Mouse (Mus musculus) embryonic facial prominence, embryonic 11.5 days (tissue): Measurements from ENCODE around the gene Gm11627. TPM values are rescaled to one million over a fixed set of nuclear protein-coding genes. Genes with fewer than 3 reads are reported as not detected.
A peak's percentile ranks its signal among the peaks of the same experiment; 100 is the strongest.

Source experiments
- ATAC-seq: fragments of 200-750 bp; cut with Nextera tagmentation; replicated peaks from 2 replicates; pipeline ENCODE4 v1.8.0; 2017; ENCODE audit warnings: low read depth; ENCODE audit not compliant: insufficient number of reproducible peaks, low FRiP score, low TSS enrichment
- DNase-seq: peaks from one replicate; pipeline ENCODE4 v3.0.0-alpha.2; 2015; ENCODE audit warnings: low spot score
- H3K27ac ChIP-seq: fragments of 300-500 bp; sonication (generic); replicated peaks from 2 replicates; pipeline ENCODE4 v1.5.1; 2014; ENCODE audit warnings: mild to moderate bottlenecking, low read depth, low read length, control low read depth
- H3K27me3 ChIP-seq: fragments of 300-500 bp; sonication (generic); 2 replicates; pipeline ENCODE4 v1.6.1; 2014; ENCODE audit warnings: mild to moderate bottlenecking, low read length, moderate library complexity, mixed read lengths; ENCODE audit not compliant: control insufficient read depth, insufficient read depth
- H3K36me3 ChIP-seq: fragments of 300-500 bp; sonication (generic); replicated peaks from 2 replicates; pipeline ENCODE4 v1.6.1; 2014; ENCODE audit warnings: low read depth, mild to moderate bottlenecking, low read length, moderate library complexity, mixed read lengths; ENCODE audit not compliant: control insufficient read depth, insufficient read depth
- H3K4me1 ChIP-seq: fragments of 300-500 bp; sonication (generic); 2 replicates; pipeline ENCODE4 v1.6.1; 2014; ENCODE audit warnings: low read length, mixed read lengths; ENCODE audit not compliant: control insufficient read depth, insufficient read depth
- H3K4me2 ChIP-seq: fragments of 300-500 bp; sonication (generic); 2 replicates; pipeline ENCODE4 v1.6.1; 2014; ENCODE audit warnings: low read depth, mild to moderate bottlenecking, control low read depth, low read length, moderate library complexity
- H3K4me3 ChIP-seq: fragments of 300-500 bp; sonication (generic); 2 replicates; pipeline ENCODE4 v1.5.1; 2014; ENCODE audit warnings: low read depth, low read length, control low read depth
- H3K9ac ChIP-seq: fragments of 300-500 bp; sonication (generic); replicated peaks from 2 replicates; pipeline ENCODE4 v1.6.1; 2014; ENCODE audit warnings: mild to moderate bottlenecking, control low read depth, low read length
- H3K9me3 ChIP-seq: fragments of 300-500 bp; sonication (generic); replicated peaks from 2 replicates; pipeline ENCODE4 v1.6.1; 2016; ENCODE audit warnings: mild to moderate bottlenecking, low read length, inconsistent platforms, mixed read lengths; ENCODE audit not compliant: control insufficient read depth
- WGBS: fragments of 180-500 bp; shearing (Covaris S2); extraction: QIAGEN DNeasy Blood & Tissue Kit; methylation state at CpG from one replicate; pipeline ENCODE4 v1.1.7; 2014; 5-methylcytosine and 5-hydroxymethylcytosine counted together
- polyA plus RNA-seq: library from polyadenylated mRNA; unstranded; fragments of >200 nt; fragmentation: Nextera tagmentation; extraction: Ambion mirVana; gene quantifications from 2 replicates; pipeline ENCODE4 v1.2.1, GENCODE M21; 2014

The Gm11627 gene
- polyA plus RNA-seq, 1 experiment from 2014 or later, result 10.6 TPM

- no peaks in the 10 kb centered on the region for H3K27me3 ChIP-seq
- H3K4me3 ChIP-seq, result no peak overlapping the region
- no peak overlapping the region for H3K27ac ChIP-seq
- DNase-seq (no peak), ATAC-seq (no peak)
- H3K36me3 ChIP-seq, result no peaks in the 10 kb centered on the region
- WGBS, result 76% methylated on average over 3 of the region's 3 CpGs
- no peaks in the 10 kb centered on the region for H3K9me3 ChIP-seq
- no peak overlapping the region for H3K9ac ChIP-seq
- H3K4me1 ChIP-seq, result peaks cover 4% of the 10 kb centered on the region
- no peak overlapping the region for H3K4me2 ChIP-seq
Measured at GRCm38 (mm10) chr11:102587554-102587953, 8.3 kb upstream of the Gm11627 start.

- no peak for DNase-seq
- no peaks in the 10 kb centered on the region for H3K27me3 ChIP-seq
- H3K27ac ChIP-seq, result no peak overlapping the region
- ATAC-seq, result no peak
- H3K4me1 ChIP-seq, result peaks cover 7% of the 10 kb centered on the region
- no peak overlapping the region for H3K4me3 ChIP-seq
- no peak overlapping the region for H3K9ac ChIP-seq
- WGBS, result 91% methylated on average over 4 of the region's 4 CpGs
- H3K9me3 ChIP-seq, result no peaks in the 10 kb centered on the region
- H3K4me2 ChIP-seq, result no peak overlapping the region
- H3K36me3 ChIP-seq, result no peaks in the 10 kb centered on the region
Measured at GRCm38 (mm10) chr11:102586445-102587130, 7.3 kb upstream of the Gm11627 start.

GRCm38 (mm10) chr11:102582736-102583135 lies 3.5 kb upstream of the Gm11627 start:
- ATAC-seq, result no peak
- DNase-seq, result no peak
- no peak overlapping the region for H3K4me2 ChIP-seq

GRCm38 (mm10) chr11:102582016-102582610 lies 2.9 kb upstream of the Gm11627 start:
- WGBS, result 16% methylated on average over 13 of the region's 13 CpGs
- H3K36me3 ChIP-seq, result no peaks in the 10 kb centered on the region
- H3K9ac ChIP-seq, result no peak overlapping the region
- H3K4me1 ChIP-seq, result peaks cover 9% of the 10 kb centered on the region
- no peak overlapping the region for H3K4me2 ChIP-seq
- ATAC-seq (no peak), DNase-seq (peak; percentile 21)
- H3K27ac ChIP-seq, result no peak overlapping the region
- H3K27me3 ChIP-seq, result no peaks in the 10 kb centered on the region
- H3K4me3 ChIP-seq, result no peak overlapping the region
- H3K9me3 ChIP-seq, result no peaks in the 10 kb centered on the region

More at GRCm38 (mm10) chr11:102582736-102583135, 3.5 kb upstream of the Gm11627 start:
- no peaks in the 10 kb centered on the region for H3K36me3 ChIP-seq
- no peak overlapping the region for H3K9ac ChIP-seq
- H3K27me3 ChIP-seq, result no peaks in the 10 kb centered on the region
- no peaks in the 10 kb centered on the region for H3K9me3 ChIP-seq
- peaks cover 9% of the 10 kb centered on the region for H3K4me1 ChIP-seq
- H3K4me3 ChIP-seq, result no peak overlapping the region
- WGBS, result 6% methylated on average over 5 of the region's 5 CpGs
- H3K27ac ChIP-seq, result no peak overlapping the region

DNA sequence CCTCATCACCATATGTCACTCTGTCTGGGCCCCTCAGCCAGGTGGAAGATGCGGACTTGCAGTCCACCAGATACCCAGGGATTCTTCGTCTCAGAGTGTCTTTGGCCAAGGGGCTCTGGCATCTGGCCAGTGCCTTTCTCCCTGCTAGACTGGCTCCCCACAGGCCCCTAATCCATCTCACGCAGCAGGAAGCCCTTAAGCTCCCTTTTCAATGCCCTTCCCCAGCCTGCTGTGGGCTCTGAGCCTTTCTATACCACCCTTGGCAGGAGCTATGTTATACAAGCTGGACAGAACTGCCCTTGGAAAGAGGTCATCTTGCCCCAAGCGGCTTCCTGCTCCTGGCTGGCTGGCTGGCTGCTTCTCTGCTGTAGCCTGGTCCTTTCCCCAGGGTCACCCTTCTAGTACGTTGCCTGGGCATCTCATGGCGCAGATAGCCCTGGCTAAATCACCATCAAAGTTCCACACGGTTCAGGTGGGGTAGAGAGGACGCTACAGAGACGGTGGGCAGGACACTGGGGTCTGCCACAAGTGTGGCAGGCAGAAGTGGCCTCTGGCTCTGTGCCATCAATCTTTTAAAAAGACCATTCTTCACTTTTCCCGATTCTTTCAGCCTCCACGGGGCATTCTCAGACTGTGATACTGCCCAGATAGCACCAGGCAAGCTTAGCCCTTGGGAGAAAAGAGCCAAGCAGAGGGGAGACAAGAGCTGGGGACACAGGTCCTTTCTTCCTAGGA lies 2.2 kb upstream of the Gm11627 start:
- H3K27me3 ChIP-seq, result no peaks in the 10 kb centered on the region
- no peak overlapping the region for H3K27ac ChIP-seq
- DNase-seq (peak; percentile 12), ATAC-seq (no peak)
- no peak overlapping the region for H3K4me3 ChIP-seq
- no peak overlapping the region for H3K9ac ChIP-seq
- no peaks in the 10 kb centered on the region for H3K36me3 ChIP-seq
- H3K9me3 ChIP-seq, result no peaks in the 10 kb centered on the region
- H3K4me1 ChIP-seq, result peaks cover 9% of the 10 kb centered on the region
- no peak overlapping the region for H3K4me2 ChIP-seq
- WGBS, result 15% methylated on average over 11 of the region's 11 CpGs

DNA sequence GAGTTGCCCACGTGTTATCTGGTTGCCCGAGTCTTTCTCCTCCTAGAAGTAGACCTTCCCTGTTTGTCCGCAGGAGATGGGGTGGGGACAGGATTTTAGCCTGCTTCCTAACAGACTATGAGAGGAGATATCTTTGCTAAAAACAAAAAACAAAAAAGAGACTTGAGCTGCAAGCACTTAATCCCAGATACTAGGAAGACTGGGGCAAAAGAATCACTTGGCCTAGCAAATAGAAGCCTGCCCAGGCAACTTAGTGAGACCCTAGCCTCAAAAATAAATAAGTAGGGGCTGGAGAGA lies 721 bp upstream of the Gm11627 start:
- Histone ChIP-seq H3K4me2 (peak overlapping the region; percentile 47), H3K9ac (peak overlapping the region; percentile 66), H3K36me3 (no peaks in the 10 kb centered on the region), H3K9me3 (no peaks in the 10 kb centered on the region), H3K27ac (peak overlapping the region; percentile 86), H3K4me1 (peaks cover 9% of the 10 kb centered on the region), H3K27me3 (no peaks in the 10 kb centered on the region), H3K4me3 (peak overlapping the region; percentile 30)
- no peak for DNase-seq
- no peak for ATAC-seq
- WGBS, result 41% methylated on average over 3 of the region's 3 CpGs

DNA sequence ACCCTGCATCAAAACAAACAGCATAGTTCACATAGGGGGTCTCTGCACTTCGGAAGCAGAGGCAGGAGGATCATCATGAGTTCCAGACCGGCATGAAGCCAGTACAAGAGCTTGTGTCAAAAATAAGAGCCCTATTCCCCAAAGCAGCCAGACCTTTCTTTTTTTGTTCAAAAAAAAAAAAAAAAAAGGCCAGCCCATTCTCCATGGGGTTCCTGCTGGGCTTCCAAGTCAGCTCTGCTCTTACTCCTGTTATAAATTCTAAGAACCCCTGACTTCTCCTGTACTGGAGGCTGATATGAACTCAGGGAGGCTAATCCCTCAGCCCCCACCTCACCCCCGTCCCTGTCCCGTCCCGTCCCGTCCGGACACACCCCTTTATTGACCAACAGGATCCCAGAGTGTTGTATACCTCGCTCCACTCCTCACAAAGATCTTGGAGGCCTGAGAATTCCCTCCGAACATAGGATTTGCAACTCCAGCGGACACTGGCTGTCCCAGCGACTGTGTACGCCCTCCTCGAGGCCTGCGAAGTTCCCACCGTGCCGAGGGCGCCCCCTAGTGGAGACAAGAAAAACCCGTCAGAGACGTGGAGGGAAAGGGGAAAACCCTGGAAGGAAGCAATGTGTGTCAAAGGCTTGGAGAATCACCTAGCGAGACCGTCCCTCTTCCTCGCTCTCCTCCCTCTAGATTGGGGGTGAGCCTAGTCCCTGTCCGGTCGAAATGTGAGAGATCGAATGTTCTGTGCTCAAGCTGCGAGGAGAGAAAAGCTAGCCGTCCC lies 731 bp downstream of the Gm11627 start:
- Histone ChIP-seq H3K4me3 (peak overlapping the region; percentile 30), H3K36me3 (no peaks in the 10 kb centered on the region), H3K27ac (peak overlapping the region; percentile 86), H3K9ac (peak overlapping the region; percentile 66), H3K4me2 (peak overlapping the region; percentile 47), H3K27me3 (no peaks in the 10 kb centered on the region), H3K9me3 (no peaks in the 10 kb centered on the region), H3K4me1 (peaks cover 9% of the 10 kb centered on the region)
- 6% methylated on average over 27 of the region's 27 CpGs for WGBS
- DNase-seq (peak; percentile 91), ATAC-seq (peak; percentile 35; the same call in 1 of the 2 replicates)
